Mouse (Mus musculus) midbrain, embryonic 10.5 days (tissue): ENCODE measurements around the gene Pcsk7. TPM values are rescaled to one million over a fixed set of nuclear protein-coding genes. Genes with fewer than 3 reads are reported as not detected.

Experiments used
- DNase-seq: peaks from one replicate; pipeline ENCODE4 v3.0.0-alpha.2; 2017; ENCODE audit warnings: low spot score
- H3K27ac ChIP-seq: fragments of 300-500 bp; sonication (generic); replicated peaks from 2 replicates; pipeline ENCODE4 v1.5.1; 2016; ENCODE audit warnings: mild to moderate bottlenecking
- H3K27me3 ChIP-seq: fragments of 300-500 bp; sonication (generic); 2 replicates; pipeline ENCODE4 v1.6.1; 2016; ENCODE audit warnings: low read depth, mild to moderate bottlenecking; ENCODE audit not compliant: poor library complexity, severe bottlenecking
- H3K36me3 ChIP-seq: fragments of 300-500 bp; sonication (generic); 2 replicates; pipeline ENCODE4 v1.6.1; 2016; ENCODE audit warnings: mild to moderate bottlenecking, moderate library complexity
- H3K4me1 ChIP-seq: fragments of 300-500 bp; sonication (generic); 2 replicates; pipeline ENCODE4 v1.6.1; 2016
- H3K4me3 ChIP-seq: fragments of 300-500 bp; sonication (generic); 2 replicates; pipeline ENCODE4 v1.5.1; 2016; ENCODE audit warnings: mild to moderate bottlenecking, moderate library complexity
- H3K9me3 ChIP-seq: fragments of 300-500 bp; sonication (generic); replicated peaks from 2 replicates; pipeline ENCODE4 v1.6.1; 2016; ENCODE audit warnings: mild to moderate bottlenecking
- WGBS: fragments of 180-500 bp; shearing (Covaris S2); methylation state at CpG from one replicate; pipeline ENCODE4 v1.1.7; 2016; 5-methylcytosine and 5-hydroxymethylcytosine counted together
- microRNA-seq: library from miRNA; unstranded; fragments of <30 nt; microRNA quantifications from one replicate; pipeline ENCODE4, GENCODE M21; 2017
- polyA plus RNA-seq: library from polyadenylated mRNA; unstranded; fragments of >200 nt; fragmentation: Nextera tagmentation; extraction: Ambion mirVana; gene quantifications from 2 replicates; pipeline ENCODE4 v1.2.1, GENCODE M21; 2016

Gene Pcsk7
- polyA plus RNA-seq, 1 experiment from 2014 or later: 18.7 TPM

GRCm38 (mm10) chr9:45955107-45955963 is 49.0 kb downstream of the Pcsk7 start, which contains the start of gene Sidt2:
TSS of gene Sidt2 (minus strand) at chr9:45955258.
- Histone ChIP-seq H3K36me3 (peaks cover 28% of the 10 kb centered on the region), H3K27me3 (no peaks in the 10 kb centered on the region), H3K4me1 (peaks cover 30% of the 10 kb centered on the region), H3K9me3 (no peaks in the 10 kb centered on the region), H3K27ac (peak within 1 kb of the TSS; percentile 93), H3K4me3 (peak within 1 kb of the TSS; percentile 92)
- DNase-seq: peak; percentile 87
- under 1% methylated on average over 48 of the region's 48 CpGs for WGBS

- 81% methylated on average over 7 of the region's 7 CpGs for WGBS
- Histone ChIP-seq H3K27me3 (no peaks in the 10 kb centered on the region), H3K27ac (no peak overlapping the region), H3K36me3 (peaks cover 31% of the 10 kb centered on the region), H3K4me1 (peaks cover 27% of the 10 kb centered on the region), H3K4me3 (no peak overlapping the region), H3K9me3 (no peaks in the 10 kb centered on the region)
- no peak for DNase-seq
Observed at GRCm38 (mm10) chr9:45958023-45958670, 51.9 kb downstream of the Pcsk7 start.

- Histone ChIP-seq H3K4me3 (no peak overlapping the region), H3K27me3 (no peaks in the 10 kb centered on the region), H3K4me1 (peaks cover 20% of the 10 kb centered on the region), H3K36me3 (peaks cover 38% of the 10 kb centered on the region), H3K9me3 (no peaks in the 10 kb centered on the region), H3K27ac (no peak overlapping the region)
- 55% methylated on average over 4 of the region's 4 CpGs for WGBS
- no peak for DNase-seq
Observed at GRCm38 (mm10) chr9:45958851-45959250, 52.6 kb downstream of the Pcsk7 start.

- no peak for DNase-seq
- no peaks in the 10 kb centered on the region for H3K27me3 ChIP-seq
- no peak overlapping the region for H3K27ac ChIP-seq
- no peaks in the 10 kb centered on the region for H3K9me3 ChIP-seq
- peaks cover 47% of the 10 kb centered on the region for H3K36me3 ChIP-seq
- peaks cover 12% of the 10 kb centered on the region for H3K4me1 ChIP-seq
- H3K4me3 ChIP-seq: no peak overlapping the region
- 88% methylated on average over 7 of the region's 7 CpGs for WGBS
Observed at GRCm38 (mm10) chr9:45959661-45960060, 53.4 kb downstream of the Pcsk7 start.

- WGBS: 89% methylated on average over 2 of the region's 2 CpGs
- H3K4me1 ChIP-seq: no peaks in the 10 kb centered on the region
- peaks cover 69% of the 10 kb centered on the region for H3K36me3 ChIP-seq
- H3K4me3 ChIP-seq: no peak overlapping the region
- no peak overlapping the region for H3K27ac ChIP-seq
- DNase-seq: no peak
- H3K9me3 ChIP-seq: no peaks in the 10 kb centered on the region
- no peaks in the 10 kb centered on the region for H3K27me3 ChIP-seq
Observed at GRCm38 (mm10) chr9:45961855-45962254, 55.6 kb downstream of the Pcsk7 start.

- Histone ChIP-seq H3K27ac (no peak overlapping the region), H3K27me3 (no peaks in the 10 kb centered on the region), H3K36me3 (peaks cover 86% of the 10 kb centered on the region), H3K4me3 (no peak overlapping the region), H3K9me3 (no peaks in the 10 kb centered on the region), H3K4me1 (no peaks in the 10 kb centered on the region)
- WGBS: 93% methylated on average over 6 of the region's 6 CpGs
- DNase-seq: no peak
Observed at GRCm38 (mm10) chr9:45963577-45963976, 57.3 kb downstream of the Pcsk7 start.

- no peak for DNase-seq
- 86% methylated on average over 2 of the region's 2 CpGs for WGBS
Observed at GRCm38 (mm10) chr9:45976884-45977283, 70.6 kb downstream of the Pcsk7 start.

More at GRCm38 (mm10) chr9:45976884-45977283, 70.6 kb downstream of the Pcsk7 start:
- Histone ChIP-seq H3K9me3 (no peaks in the 10 kb centered on the region), H3K27ac (no peak overlapping the region), H3K27me3 (no peaks in the 10 kb centered on the region), H3K4me1 (peaks cover 14% of the 10 kb centered on the region), H3K4me3 (no peak overlapping the region), H3K36me3 (peaks cover 78% of the 10 kb centered on the region)

Small RNA genes lying within 50 kb of the gene (microRNA-seq; reads per million reads assigned to microRNA genes)
- gene Mir7087: not detected

Other genes with a start within 250 kb of the Pcsk7 start
- 17.0 and 17.4 TPM in 2 replicates for gene Cep164, start 77.8 kb upstream of the Pcsk7 start, polyA plus RNA-seq
- 20.7 and 29.0 TPM in 2 replicates for gene Bace1, start 67.9 kb upstream of the Pcsk7 start, polyA plus RNA-seq
- gene Rnf214, start 414 bp downstream of the Pcsk7 start, polyA plus RNA-seq: 70.2 and 81.9 TPM in 2 replicates
- gene Tagln, start 29.6 kb downstream of the Pcsk7 start, polyA plus RNA-seq: 25.5 and 28.8 TPM in 2 replicates
- gene Sidt2, start 48.8 kb downstream of the Pcsk7 start, polyA plus RNA-seq: 23.7 and 27.3 TPM in 2 replicates
- gene Pafah1b2, start 106.2 kb downstream of the Pcsk7 start, polyA plus RNA-seq: 276 and 298 TPM in 2 replicates
- gene Sik3, start 106.3 kb downstream of the Pcsk7 start, polyA plus RNA-seq: 3.9 and 4.5 TPM in 2 replicates